Mouse (Mus musculus): ENCODE results near the gene Gtf2h2.

DNA sequence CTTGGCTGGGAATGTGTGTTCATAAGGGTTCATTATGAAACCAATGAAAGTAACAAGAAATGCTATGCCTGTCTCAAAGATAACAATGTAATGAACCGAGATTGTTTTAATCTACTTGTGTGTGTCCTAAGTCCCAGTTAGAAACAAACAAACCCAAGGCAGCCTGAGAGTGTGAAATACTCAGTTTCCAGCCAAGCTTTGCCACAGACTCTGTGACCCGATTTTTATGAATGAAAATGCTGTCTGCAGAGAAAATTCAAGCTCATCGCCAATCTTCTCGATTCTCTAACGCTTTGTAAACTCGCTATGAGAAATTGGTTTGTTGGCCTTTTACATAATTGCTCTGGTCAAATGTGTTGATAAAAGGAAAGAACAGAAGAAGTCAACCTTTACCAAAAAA lies 32.5 kb upstream of the Gtf2h2 start:
- TF ChIP-seq CTCF (conservative IDR thresholded peaks at IDR 0.05; ENCODE audit: insufficient read depth, insufficient read length, low read depth, low read length) (no peak), POLR2A (IDR thresholded peaks at IDR 0.05; ENCODE audit: low read depth, low read length) (no peak)

Data from kidney, adult 2 months (tissue).